Mouse (Mus musculus): ENCODE results near the gene Lhfp. TPM values are rescaled to one million over a fixed set of nuclear protein-coding genes. Genes with fewer than 3 reads are reported as not detected.

The Lhfp gene
- polyA plus RNA-seq, 1 experiment from 2014 or later: 12.9 TPM

GRCm38 (mm10) chr3:53066095-53066372 lies 24.7 kb downstream of the Lhfp start:
- Histone ChIP-seq H3K36me3 (ENCODE audit: control insufficient read depth, insufficient read depth, low read length) (no peaks in the 10 kb centered on the region), H3K4me1 (replicated peaks; ENCODE audit: control insufficient read depth, insufficient read depth, low read length) (no peaks in the 10 kb centered on the region), H3K9ac (ENCODE audit: low read depth, low read length) (no peak overlapping the region), H3K4me2 (no peak overlapping the region), H3K4me3 (ENCODE audit: low read depth, low read length) (no peak overlapping the region), H3K9me3 (ENCODE audit: control insufficient read depth, low read length) (no peaks in the 10 kb centered on the region), H3K27me3 (replicated peaks; ENCODE audit: control insufficient read depth, insufficient read depth, low read length) (no peaks in the 10 kb centered on the region), H3K27ac (ENCODE audit: low read depth, low read length) (no peak overlapping the region)
- WGBS: 71% methylated on average over 4 of the region's 4 CpGs
- ATAC-seq (replicated peaks; ENCODE audit: low FRiP score) (no peak), DNase-seq (ENCODE audit: low spot score) (no peak)

- ATAC-seq (replicated peaks; ENCODE audit: low FRiP score) (no peak), DNase-seq (ENCODE audit: low spot score) (no peak)
- Histone ChIP-seq H3K36me3 (ENCODE audit: control insufficient read depth, insufficient read depth, low read length) (no peaks in the 10 kb centered on the region), H3K27me3 (replicated peaks; ENCODE audit: control insufficient read depth, insufficient read depth, low read length) (no peaks in the 10 kb centered on the region), H3K27ac (ENCODE audit: low read depth, low read length) (no peak overlapping the region), H3K9me3 (ENCODE audit: control insufficient read depth, low read length) (no peaks in the 10 kb centered on the region), H3K4me1 (replicated peaks; ENCODE audit: control insufficient read depth, insufficient read depth, low read length) (no peaks in the 10 kb centered on the region), H3K4me2 (no peak overlapping the region), H3K4me3 (ENCODE audit: low read depth, low read length) (no peak overlapping the region), H3K9ac (ENCODE audit: low read depth, low read length) (no peak overlapping the region)
- 78% methylated on average over 5 of the region's 5 CpGs for WGBS
Observed at GRCm38 (mm10) chr3:53068399-53068798, 27.1 kb downstream of the Lhfp start.

GRCm38 (mm10) chr3:53074264-53074663 lies 32.9 kb downstream of the Lhfp start:
- Histone ChIP-seq H3K9ac (ENCODE audit: low read depth, low read length) (no peak overlapping the region), H3K4me1 (replicated peaks; ENCODE audit: control insufficient read depth, insufficient read depth, low read length) (no peaks in the 10 kb centered on the region), H3K27me3 (replicated peaks; ENCODE audit: control insufficient read depth, insufficient read depth, low read length) (no peaks in the 10 kb centered on the region), H3K27ac (ENCODE audit: low read depth, low read length) (no peak overlapping the region), H3K4me2 (no peak overlapping the region), H3K4me3 (ENCODE audit: low read depth, low read length) (no peak overlapping the region), H3K9me3 (ENCODE audit: control insufficient read depth, low read length) (no peaks in the 10 kb centered on the region), H3K36me3 (ENCODE audit: control insufficient read depth, insufficient read depth, low read length) (no peaks in the 10 kb centered on the region)
- WGBS: 85% methylated on average over 4 of the region's 4 CpGs
- DNase-seq (ENCODE audit: low spot score) (no peak), ATAC-seq (replicated peaks; ENCODE audit: low FRiP score) (no peak)

GRCm38 (mm10) chr3:53074761-53075160 lies 33.4 kb downstream of the Lhfp start:
- Histone ChIP-seq H3K9me3 (ENCODE audit: control insufficient read depth, low read length) (no peaks in the 10 kb centered on the region), H3K9ac (ENCODE audit: low read depth, low read length) (no peak overlapping the region), H3K27ac (ENCODE audit: low read depth, low read length) (no peak overlapping the region), H3K36me3 (ENCODE audit: control insufficient read depth, insufficient read depth, low read length) (no peaks in the 10 kb centered on the region), H3K4me3 (ENCODE audit: low read depth, low read length) (no peak overlapping the region), H3K27me3 (replicated peaks; ENCODE audit: control insufficient read depth, insufficient read depth, low read length) (no peaks in the 10 kb centered on the region), H3K4me1 (replicated peaks; ENCODE audit: control insufficient read depth, insufficient read depth, low read length) (no peaks in the 10 kb centered on the region), H3K4me2 (no peak overlapping the region)
- 85% methylated on average over 3 of the region's 3 CpGs for WGBS
- no peak for DNase-seq (ENCODE audit: low spot score)
- no peak for ATAC-seq (replicated peaks; ENCODE audit: low FRiP score)

GRCm38 (mm10) chr3:53080286-53080685 lies 39.0 kb downstream of the Lhfp start:
- no peak for ATAC-seq (replicated peaks; ENCODE audit: low FRiP score)
- WGBS: 92% methylated on average over 6 of the region's 6 CpGs

GRCm38 (mm10) chr3:53080710-53081109 lies 39.4 kb downstream of the Lhfp start:
- H3K36me3 ChIP-seq (ENCODE audit: control insufficient read depth, insufficient read depth, low read length): no peaks in the 10 kb centered on the region
- DNase-seq (ENCODE audit: low spot score): no peak
- H3K4me3 ChIP-seq (ENCODE audit: low read depth, low read length): no peak overlapping the region
- no peaks in the 10 kb centered on the region for H3K27me3 ChIP-seq (replicated peaks; ENCODE audit: control insufficient read depth, insufficient read depth, low read length)
- no peaks in the 10 kb centered on the region for H3K9me3 ChIP-seq (ENCODE audit: control insufficient read depth, low read length)
- no peaks in the 10 kb centered on the region for H3K4me1 ChIP-seq (replicated peaks; ENCODE audit: control insufficient read depth, insufficient read depth, low read length)
- H3K4me2 ChIP-seq: no peak overlapping the region
- no peak overlapping the region for H3K27ac ChIP-seq (ENCODE audit: low read depth, low read length)
- 95% methylated on average over 8 of the region's 8 CpGs for WGBS
- H3K9ac ChIP-seq (ENCODE audit: low read depth, low read length): no peak overlapping the region
- no peak for ATAC-seq (replicated peaks; ENCODE audit: low FRiP score)

More at GRCm38 (mm10) chr3:53080286-53080685, 39.0 kb downstream of the Lhfp start:
- H3K27ac ChIP-seq (ENCODE audit: low read depth, low read length): no peak overlapping the region
- no peak overlapping the region for H3K4me3 ChIP-seq (ENCODE audit: low read depth, low read length)
- H3K4me1 ChIP-seq (replicated peaks; ENCODE audit: control insufficient read depth, insufficient read depth, low read length): no peaks in the 10 kb centered on the region
- no peaks in the 10 kb centered on the region for H3K36me3 ChIP-seq (ENCODE audit: control insufficient read depth, insufficient read depth, low read length)
- H3K4me2 ChIP-seq: no peak overlapping the region
- no peaks in the 10 kb centered on the region for H3K27me3 ChIP-seq (replicated peaks; ENCODE audit: control insufficient read depth, insufficient read depth, low read length)
- no peak for DNase-seq (ENCODE audit: low spot score)
- H3K9ac ChIP-seq (ENCODE audit: low read depth, low read length): no peak overlapping the region
- H3K9me3 ChIP-seq (ENCODE audit: control insufficient read depth, low read length): no peaks in the 10 kb centered on the region

- Histone ChIP-seq H3K9me3 (ENCODE audit: control insufficient read depth, low read length) (no peaks in the 10 kb centered on the region), H3K27me3 (replicated peaks; ENCODE audit: control insufficient read depth, insufficient read depth, low read length) (no peaks in the 10 kb centered on the region), H3K4me3 (ENCODE audit: low read depth, low read length) (no peak overlapping the region), H3K4me1 (replicated peaks; ENCODE audit: control insufficient read depth, insufficient read depth, low read length) (no peaks in the 10 kb centered on the region), H3K36me3 (ENCODE audit: control insufficient read depth, insufficient read depth, low read length) (no peaks in the 10 kb centered on the region), H3K9ac (ENCODE audit: low read depth, low read length) (no peak overlapping the region), H3K4me2 (no peak overlapping the region), H3K27ac (ENCODE audit: low read depth, low read length) (no peak overlapping the region)
- ATAC-seq (replicated peaks; ENCODE audit: low FRiP score) (no peak), DNase-seq (ENCODE audit: low spot score) (no peak)
- 82% methylated on average over 5 of the region's 5 CpGs for WGBS
Observed at GRCm38 (mm10) chr3:53083717-53084116, 42.4 kb downstream of the Lhfp start.

GRCm38 (mm10) chr3:53084806-53085205 lies 43.5 kb downstream of the Lhfp start:
- no peaks in the 10 kb centered on the region for H3K9me3 ChIP-seq (ENCODE audit: control insufficient read depth, low read length)
- no peak overlapping the region for H3K9ac ChIP-seq (ENCODE audit: low read depth, low read length)
- no peaks in the 10 kb centered on the region for H3K4me1 ChIP-seq (replicated peaks; ENCODE audit: control insufficient read depth, insufficient read depth, low read length)
- no peak for ATAC-seq (replicated peaks; ENCODE audit: low FRiP score)
- no peak overlapping the region for H3K4me2 ChIP-seq
- no peaks in the 10 kb centered on the region for H3K27me3 ChIP-seq (replicated peaks; ENCODE audit: control insufficient read depth, insufficient read depth, low read length)
- DNase-seq (ENCODE audit: low spot score): no peak
- no peak overlapping the region for H3K4me3 ChIP-seq (ENCODE audit: low read depth, low read length)
- H3K36me3 ChIP-seq (ENCODE audit: control insufficient read depth, insufficient read depth, low read length): no peaks in the 10 kb centered on the region
- H3K27ac ChIP-seq (ENCODE audit: low read depth, low read length): no peak overlapping the region
- WGBS: 92% methylated on average over 8 of the region's 8 CpGs

GRCm38 (mm10) chr3:53086481-53087155 lies 45.3 kb downstream of the Lhfp start:
- Histone ChIP-seq H3K4me1 (replicated peaks; ENCODE audit: control insufficient read depth, insufficient read depth, low read length) (no peaks in the 10 kb centered on the region), H3K9me3 (ENCODE audit: control insufficient read depth, low read length) (no peaks in the 10 kb centered on the region), H3K36me3 (ENCODE audit: control insufficient read depth, insufficient read depth, low read length) (no peaks in the 10 kb centered on the region), H3K27ac (ENCODE audit: low read depth, low read length) (no peak overlapping the region), H3K4me3 (ENCODE audit: low read depth, low read length) (no peak overlapping the region), H3K9ac (ENCODE audit: low read depth, low read length) (no peak overlapping the region), H3K4me2 (no peak overlapping the region), H3K27me3 (replicated peaks; ENCODE audit: control insufficient read depth, insufficient read depth, low read length) (no peaks in the 10 kb centered on the region)
- ATAC-seq (replicated peaks; ENCODE audit: low FRiP score) (no peak), DNase-seq (ENCODE audit: low spot score) (no peak)
- 74% methylated on average over 7 of the region's 7 CpGs for WGBS

All from liver, embryonic 11.5 days (tissue).